Mouse (Mus musculus) mouse trophoblast stem cell (cell line): Measurements from ENCODE around the gene Dcps.
"Not testable (repeated sequence)": the region's sequence is repeated elsewhere in the genome, so short reads cannot be mapped to it uniquely, and the experiment has no call there.

Source experiments
- in situ Hi-C, 2 experiments: fragments of 300-500 bp; cut with MseI, MboI; formaldehyde crosslinking; loops; 2 replicates in 1 of 2; 3 replicates in 1 of 2; pipeline ENCODE4 v1.15.1; 2025

Gene Dcps

DNA sequence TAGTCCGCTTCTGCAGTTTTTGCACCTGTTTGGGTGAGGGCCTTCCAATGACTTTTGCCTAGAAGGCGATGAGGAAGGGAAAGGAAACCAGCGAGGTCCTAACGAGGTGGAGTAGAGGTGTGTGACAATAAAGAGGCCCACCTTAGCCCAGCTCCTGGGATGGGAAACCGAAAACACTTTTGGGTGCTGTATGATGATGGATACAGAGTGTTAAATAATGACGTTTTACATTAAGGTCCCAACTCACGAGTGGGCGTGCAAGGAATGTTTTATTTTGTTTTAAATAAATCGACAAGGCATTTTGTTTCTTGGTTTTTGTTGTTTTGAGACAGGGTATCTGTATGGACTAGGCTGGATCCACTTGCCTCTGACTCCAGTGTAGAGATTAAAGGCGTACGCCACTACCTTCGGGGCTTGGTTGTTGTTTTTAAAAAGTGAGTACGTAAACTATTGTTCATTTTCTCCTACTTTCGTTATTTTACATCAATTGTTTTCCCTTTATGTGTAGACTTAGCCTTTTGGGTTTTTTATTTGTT lies 331 bp upstream of the Dcps start:
- in situ Hi-C loops: no loop called here

GRCm38 (mm10) chr9:35173331-35173730 lies 2.5 kb downstream of the Dcps start:
- in situ Hi-C loops: loop anchor here (25.0 kb wide), 3 partner anchors 311 to 661 kb away; no protein-coding TSS in a partner anchor

GRCm38 (mm10) chr9:35170071-35170470 lies 5.8 kb downstream of the Dcps start:
- in situ Hi-C loops: loop anchor here (25.0 kb wide), 3 partner anchors 308 to 658 kb away; no protein-coding TSS in a partner anchor

DNA sequence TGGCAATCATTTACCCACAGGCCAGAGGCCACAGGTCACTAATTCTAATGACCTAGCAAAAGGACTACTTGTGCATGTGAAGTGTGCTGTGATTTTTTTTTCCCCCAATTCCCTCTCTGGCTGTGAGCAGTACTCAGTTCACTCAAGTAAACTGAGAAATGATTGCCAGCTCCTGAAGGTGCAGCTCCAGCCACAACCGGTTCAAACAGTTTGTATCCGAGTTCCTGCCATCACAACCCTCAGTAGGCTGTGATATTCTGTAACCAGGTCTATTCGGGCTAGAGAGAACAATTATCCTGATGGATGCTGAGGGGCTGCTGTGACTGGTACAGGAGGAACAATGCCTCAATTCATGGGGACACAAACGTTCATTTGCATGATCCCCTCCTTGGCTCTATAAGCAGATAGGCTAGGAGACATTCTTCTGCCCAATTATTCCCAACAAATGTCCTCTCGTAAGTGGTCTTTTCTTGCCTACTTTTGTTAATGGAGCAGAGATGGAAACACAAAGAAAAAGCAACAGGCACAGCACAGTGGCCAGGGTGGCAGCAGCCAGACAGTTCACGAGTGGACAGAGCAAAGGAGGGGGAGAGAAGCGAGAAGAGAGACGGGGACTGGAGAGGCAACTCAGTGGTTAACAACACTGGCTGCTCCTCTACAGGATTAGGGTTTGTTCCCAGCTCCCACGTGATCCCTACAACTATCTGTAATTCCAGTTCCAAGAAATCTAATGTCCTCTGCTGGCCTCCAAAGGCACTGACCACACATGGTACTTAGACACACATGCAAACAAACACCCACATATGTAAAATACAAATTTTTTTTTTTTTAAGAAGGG lies 8.8 kb downstream of the Dcps start:
- in situ Hi-C loops: loop anchor here (25.0 kb wide), 3 partner anchors 305 to 655 kb away; no protein-coding TSS in a partner anchor

- in situ Hi-C loops: loop anchor here (25.0 kb wide), 3 partner anchors 304 to 654 kb away; no protein-coding TSS in a partner anchor
These were observed 9.6 kb downstream of the Dcps start for GRCm38 (mm10) chr9:35166144-35166797.

GRCm38 (mm10) chr9:35164142-35164874 lies 11.6 kb downstream of the Dcps start:
- in situ Hi-C loops: loop anchor here (25.0 kb wide), 3 partner anchors 302 to 652 kb away; no protein-coding TSS in a partner anchor

- in situ Hi-C loops: loop anchor here (25.0 kb wide), 3 partner anchors 301 to 651 kb away; no protein-coding TSS in a partner anchor
These were observed 12.7 kb downstream of the Dcps start for GRCm38 (mm10) chr9:35163011-35163690.

DNA sequence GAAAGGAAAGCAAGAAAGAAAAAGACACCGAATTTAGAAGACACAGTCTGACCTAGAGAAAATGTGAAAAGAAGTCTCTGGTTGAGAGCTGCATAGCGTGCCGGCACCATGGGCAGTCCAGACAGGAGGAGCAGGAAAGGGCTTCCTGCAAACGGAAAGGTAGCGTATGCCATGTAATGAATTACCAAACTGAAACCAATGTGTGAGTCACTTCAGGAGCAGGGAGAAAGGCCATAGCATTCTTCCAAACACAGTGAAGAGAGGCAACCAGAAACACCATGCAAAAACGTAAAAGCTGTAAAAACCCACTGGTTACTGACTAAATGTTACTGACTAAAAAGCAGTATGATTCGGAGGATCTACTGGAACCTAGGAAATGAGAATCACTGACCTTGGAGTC lies 14.1 kb downstream of the Dcps start:
- in situ Hi-C loops: loop anchor here (25.0 kb wide), 3 partner anchors 299 to 649 kb away; no protein-coding TSS in a partner anchor

- in situ Hi-C loops: loop anchor here (25.0 kb wide), 3 partner anchors 298 to 648 kb away; no protein-coding TSS in a partner anchor
These were observed 15.2 kb downstream of the Dcps start for GRCm38 (mm10) chr9:35160662-35161061.

- in situ Hi-C loops: loop anchor here (25.0 kb wide), 3 partner anchors 296 to 646 kb away; no protein-coding TSS in a partner anchor
These were observed 17.4 kb downstream of the Dcps start for GRCm38 (mm10) chr9:35158477-35158876.

DNA sequence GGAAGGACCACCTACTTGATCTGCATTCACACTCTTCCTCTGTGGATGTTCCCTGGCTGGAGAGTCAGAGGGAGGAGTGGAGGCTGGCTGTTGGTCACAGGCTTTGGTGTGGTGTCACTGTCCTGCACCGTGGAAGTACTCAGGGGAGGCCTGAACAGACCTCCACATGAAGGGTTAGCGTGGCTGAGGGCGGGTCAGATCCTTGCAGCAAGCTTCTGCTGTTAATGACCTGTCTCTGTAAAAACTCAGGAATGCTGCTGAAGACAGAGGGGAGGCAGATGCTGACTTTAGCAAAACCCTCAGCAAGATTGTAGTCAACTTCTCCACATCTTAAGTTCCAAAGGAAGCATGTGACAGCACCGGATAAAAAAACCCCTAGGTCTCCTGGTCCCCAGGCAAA lies 19.0 kb downstream of the Dcps start:
- in situ Hi-C loops: loop anchor here (25.0 kb wide), 3 partner anchors 295 to 645 kb away; no protein-coding TSS in a partner anchor

- in situ Hi-C loops: loop anchor here (25.0 kb wide), 3 partner anchors 294 to 644 kb away; no protein-coding TSS in a partner anchor
These were observed 19.7 kb downstream of the Dcps start for GRCm38 (mm10) chr9:35156002-35156710.

- in situ Hi-C loops: loop anchor here (25.0 kb wide), 3 partner anchors 291 to 641 kb away; no protein-coding TSS in a partner anchor
These were observed 22.9 kb downstream of the Dcps start for GRCm38 (mm10) chr9:35152923-35153322.

DNA sequence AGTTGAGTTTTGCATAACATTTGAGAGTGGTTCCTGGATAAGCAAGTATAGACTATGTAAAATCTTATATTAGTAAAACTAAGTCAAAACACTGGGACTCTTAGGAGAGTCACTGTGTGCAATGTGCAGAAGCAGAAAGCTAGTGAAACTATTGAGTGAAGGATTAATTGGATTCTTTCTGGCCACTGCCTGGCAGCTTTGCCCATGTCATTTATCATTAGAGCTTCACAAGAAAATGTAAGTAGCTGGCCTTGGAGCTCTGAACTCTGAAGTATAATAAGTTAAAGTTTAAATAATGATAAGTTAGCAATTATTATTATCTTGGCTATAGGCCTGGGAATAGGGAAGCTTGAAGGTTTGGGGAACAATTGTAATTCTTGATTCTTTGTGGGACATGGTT lies 27.0 kb downstream of the Dcps start:
- in situ Hi-C loops: not testable (repeated sequence)

- in situ Hi-C loops: not testable (repeated sequence)
These were observed 28.6 kb downstream of the Dcps start for GRCm38 (mm10) chr9:35147261-35147660.

GRCm38 (mm10) chr9:35145829-35146228 lies 30.0 kb downstream of the Dcps start:
- in situ Hi-C loops: no loop called here

GRCm38 (mm10) chr9:35145118-35145517 lies 30.7 kb downstream of the Dcps start:
- in situ Hi-C loops: no loop called here

DNA sequence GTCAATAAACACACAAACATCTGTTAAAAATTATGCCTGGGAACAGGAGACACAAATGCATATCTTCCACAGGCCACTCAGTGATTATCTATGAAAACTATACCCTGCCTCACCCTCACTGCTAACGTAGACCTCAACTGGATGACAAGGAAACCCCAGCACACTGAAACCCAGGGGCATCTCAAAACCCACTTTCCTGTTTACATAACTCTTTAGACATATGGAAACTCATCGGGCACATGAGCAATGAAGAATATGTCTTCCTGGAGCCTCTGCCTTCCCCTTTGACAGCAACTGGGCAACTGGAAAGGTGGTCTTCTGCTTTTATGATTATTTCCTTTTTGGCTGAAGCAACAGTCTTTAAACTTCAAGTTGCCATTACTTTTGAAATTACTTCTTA lies 33.6 kb downstream of the Dcps start:
- in situ Hi-C loops: no loop called here

GRCm38 (mm10) chr9:35139231-35139744 lies 36.6 kb downstream of the Dcps start:
- in situ Hi-C loops: no loop called here

GRCm38 (mm10) chr9:35138029-35138428 lies 37.8 kb downstream of the Dcps start:
- in situ Hi-C loops: no loop called here
